Mouse (Mus musculus) limb, embryonic 11.5 days (tissue): ENCODE measurements around the gene Kcnj12. TPM values are rescaled to one million over a fixed set of nuclear protein-coding genes. Genes with fewer than 3 reads are reported as not detected.

Experiments
- ATAC-seq: fragments of 200-750 bp; cut with Nextera tagmentation; 2 replicates; pipeline ENCODE4 v1.8.0; 2017; ENCODE audit warnings: low read depth; ENCODE audit not compliant: insufficient number of reproducible peaks, low FRiP score, low TSS enrichment
- DNase-seq: peaks from one replicate; pipeline ENCODE4 v3.0.0-alpha.2; 2015; ENCODE audit warnings: low spot score
- H3K27ac ChIP-seq: fragments of 300-500 bp; sonication (generic); replicated peaks from 2 replicates; pipeline ENCODE4 v1.5.1; 2014; ENCODE audit warnings: low read depth, mild to moderate bottlenecking, low read length
- H3K27me3 ChIP-seq: fragments of 300-500 bp; sonication (generic); 2 replicates; pipeline ENCODE4 v1.6.1; 2014; ENCODE audit warnings: mild to moderate bottlenecking, low read length, mixed read lengths; ENCODE audit not compliant: control insufficient read depth, insufficient read depth
- H3K36me3 ChIP-seq: fragments of 300-500 bp; sonication (generic); 2 replicates; pipeline ENCODE4 v1.6.1; 2014; ENCODE audit warnings: mild to moderate bottlenecking, low read length, moderate library complexity, mixed read lengths; ENCODE audit not compliant: control insufficient read depth, insufficient read depth
- H3K4me1 ChIP-seq: fragments of 300-500 bp; sonication (generic); 2 replicates; pipeline ENCODE4 v1.6.1; 2014; ENCODE audit warnings: low read length, mixed read lengths; ENCODE audit not compliant: control insufficient read depth, insufficient read depth
- H3K4me2 ChIP-seq: fragments of 300-500 bp; sonication (generic); 2 replicates; pipeline ENCODE4 v1.6.1; 2014; ENCODE audit warnings: low read depth, mild to moderate bottlenecking, moderate library complexity; ENCODE audit not compliant: severe bottlenecking
- H3K4me3 ChIP-seq: fragments of 300-500 bp; sonication (generic); 2 replicates; pipeline ENCODE4 v1.5.1; 2014; ENCODE audit warnings: low read depth, low read length
- H3K9ac ChIP-seq: fragments of 300-500 bp; sonication (generic); 2 replicates; pipeline ENCODE4 v1.6.1; 2014; ENCODE audit warnings: mild to moderate bottlenecking, low read length
- H3K9me3 ChIP-seq: fragments of 300-500 bp; sonication (generic); 2 replicates; pipeline ENCODE4 v1.6.1; 2016; ENCODE audit warnings: low read length; ENCODE audit not compliant: control insufficient read depth
- WGBS: fragments of 180-500 bp; shearing (Covaris S2); extraction: QIAGEN DNeasy Blood & Tissue Kit; methylation state at CpG from one replicate; pipeline ENCODE4 v1.1.7; 2014; 5-methylcytosine and 5-hydroxymethylcytosine counted together
- polyA plus RNA-seq: library from polyadenylated mRNA; unstranded; fragments of >200 nt; fragmentation: Nextera tagmentation; extraction: Ambion mirVana; gene quantifications from 2 replicates; pipeline ENCODE4 v1.2.1, GENCODE M21; 2014

Kcnj12 gene
- polyA plus RNA-seq, 1 experiment from 2014 or later, result 0.08 TPM

GRCm38 (mm10) chr11:61021129-61021528, 1.2 kb upstream of the Kcnj12 start:
- Histone ChIP-seq H3K4me3 (no peak overlapping the region), H3K27ac (no peak overlapping the region), H3K4me2 (no peak overlapping the region), H3K27me3 (peaks cover 49% of the 10 kb centered on the region), H3K36me3 (no peaks in the 10 kb centered on the region), H3K9ac (no peak overlapping the region), H3K4me1 (peaks cover 16% of the 10 kb centered on the region), H3K9me3 (no peaks in the 10 kb centered on the region)
- 68% methylated on average over 5 of the region's 5 CpGs for WGBS
- ATAC-seq (no peak), DNase-seq (no peak)

DNA sequence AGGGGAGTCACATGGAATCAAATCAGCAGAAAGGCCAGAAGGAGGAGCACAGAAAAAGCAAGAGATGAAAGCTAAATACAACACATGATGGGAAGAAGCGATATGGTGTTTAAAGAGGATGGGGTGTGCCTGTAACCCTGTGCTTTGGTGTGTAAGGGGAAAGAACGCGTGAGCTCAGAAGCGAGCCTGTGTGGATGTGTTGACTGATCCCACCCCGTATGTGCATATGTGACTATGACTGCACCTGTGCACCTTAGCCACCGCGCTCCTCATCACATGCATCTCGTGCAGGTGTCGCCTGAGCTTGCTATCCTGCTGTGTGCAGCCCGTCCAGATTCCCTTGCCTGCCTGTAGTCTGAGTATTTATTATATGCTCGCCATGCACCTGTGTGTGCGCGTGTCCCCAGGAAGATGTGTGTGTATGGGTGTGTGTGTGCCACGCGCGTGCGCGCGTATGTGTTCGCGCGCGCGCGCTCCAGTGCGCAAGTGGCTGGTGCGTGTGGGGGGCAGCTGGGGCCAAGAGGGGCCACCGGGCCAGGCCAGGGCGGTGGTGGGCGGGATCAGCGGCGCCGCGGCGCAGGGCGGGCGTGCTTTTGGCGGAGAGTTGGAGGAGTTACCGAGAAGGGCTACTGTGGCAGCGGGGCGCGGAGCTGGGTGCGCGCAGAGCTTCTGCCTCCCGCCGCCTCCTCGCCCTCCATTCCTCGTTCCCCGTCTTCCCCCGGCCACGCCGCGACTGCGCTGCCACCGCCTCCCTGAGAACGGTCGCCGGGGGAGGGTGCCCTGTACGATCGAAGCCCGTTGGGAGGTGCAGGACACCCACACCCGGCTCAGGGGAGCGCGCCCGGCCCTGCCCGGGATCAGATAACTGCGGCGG, 451 bp upstream of the Kcnj12 start:
- H3K9me3 ChIP-seq, result no peaks in the 10 kb centered on the region
- DNase-seq (peak; percentile 54), ATAC-seq (no peak)
- H3K4me2 ChIP-seq, result peak overlapping the region; percentile 99
- peaks cover 13% of the 10 kb centered on the region for H3K4me1 ChIP-seq
- H3K4me3 ChIP-seq, result peak overlapping the region; percentile 60
- H3K36me3 ChIP-seq, result no peaks in the 10 kb centered on the region
- no peak overlapping the region for H3K9ac ChIP-seq
- 2% methylated on average over 63 of the region's 68 CpGs for WGBS
- no peak overlapping the region for H3K27ac ChIP-seq
- H3K27me3 ChIP-seq, result peaks cover 49% of the 10 kb centered on the region

GRCm38 (mm10) chr11:61023416-61024200, 1.2 kb downstream of the Kcnj12 start:
- no peaks in the 10 kb centered on the region for H3K36me3 ChIP-seq
- no peak for ATAC-seq
- no peak overlapping the region for H3K27ac ChIP-seq
- WGBS, result 51% methylated on average over 9 of the region's 9 CpGs
- peak overlapping the region; percentile 60; the same call in 1 of the 2 replicates for H3K4me3 ChIP-seq
- H3K4me2 ChIP-seq, result peak overlapping the region; percentile 99; the same call in 1 of the 2 replicates
- DNase-seq, result no peak
- peaks cover 16% of the 10 kb centered on the region for H3K4me1 ChIP-seq
- no peaks in the 10 kb centered on the region for H3K9me3 ChIP-seq
- peaks cover 49% of the 10 kb centered on the region for H3K27me3 ChIP-seq
- no peak overlapping the region for H3K9ac ChIP-seq

GRCm38 (mm10) chr11:61024388-61024787, 2.0 kb downstream of the Kcnj12 start:
- H3K27ac ChIP-seq, result no peak overlapping the region
- H3K27me3 ChIP-seq, result peaks cover 47% of the 10 kb centered on the region
- WGBS, result 64% methylated on average over 6 of the region's 6 CpGs
- no peak overlapping the region for H3K4me2 ChIP-seq
- H3K36me3 ChIP-seq, result no peaks in the 10 kb centered on the region
- no peaks in the 10 kb centered on the region for H3K9me3 ChIP-seq
- no peak for DNase-seq
- no peak overlapping the region for H3K4me3 ChIP-seq
- ATAC-seq, result no peak
- H3K9ac ChIP-seq, result no peak overlapping the region
- H3K4me1 ChIP-seq, result peaks cover 16% of the 10 kb centered on the region

GRCm38 (mm10) chr11:61024996-61025395, 2.6 kb downstream of the Kcnj12 start:
- Histone ChIP-seq H3K9me3 (no peaks in the 10 kb centered on the region), H3K36me3 (no peaks in the 10 kb centered on the region), H3K4me1 (peaks cover 16% of the 10 kb centered on the region), H3K4me3 (no peak overlapping the region), H3K27ac (no peak overlapping the region), H3K4me2 (no peak overlapping the region), H3K9ac (no peak overlapping the region), H3K27me3 (peaks cover 46% of the 10 kb centered on the region)
- WGBS, result 50% methylated on average over 6 of the region's 6 CpGs
- DNase-seq, result no peak
- ATAC-seq, result no peak

DNA sequence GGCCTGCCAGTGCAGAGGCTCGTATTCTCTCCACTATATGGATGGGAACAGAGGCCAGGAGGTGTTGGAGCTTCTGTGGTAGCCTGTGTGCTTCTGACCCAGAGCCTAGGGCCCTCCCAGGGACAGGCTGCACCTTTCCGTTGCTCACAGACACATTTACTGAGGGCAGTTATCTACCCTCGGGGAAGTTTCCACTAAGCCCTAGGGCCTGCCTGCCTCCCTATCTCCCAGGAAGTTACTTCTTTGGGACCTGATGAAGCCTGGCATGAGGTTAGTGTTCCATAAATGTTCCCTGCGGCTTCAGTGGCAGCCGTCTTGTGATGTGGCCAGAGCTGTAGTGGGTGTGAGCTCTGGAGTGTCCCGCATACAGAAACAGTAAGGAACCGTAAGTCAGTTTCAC, 3.2 kb downstream of the Kcnj12 start:
- Histone ChIP-seq H3K4me2 (no peak overlapping the region), H3K4me3 (no peak overlapping the region)

GRCm38 (mm10) chr11:61026381-61026780, 4.0 kb downstream of the Kcnj12 start:
- WGBS, result 87% methylated on average over 6 of the region's 6 CpGs
- ATAC-seq, result no peak
- Histone ChIP-seq H3K9me3 (no peaks in the 10 kb centered on the region), H3K36me3 (no peaks in the 10 kb centered on the region), H3K4me3 (no peak overlapping the region), H3K27me3 (peaks cover 33% of the 10 kb centered on the region), H3K27ac (no peak overlapping the region), H3K9ac (no peak overlapping the region), H3K4me1 (peaks cover 16% of the 10 kb centered on the region), H3K4me2 (no peak overlapping the region)
- no peak for DNase-seq

More for the DNA sequence above, 3.2 kb downstream of the Kcnj12 start:
- Histone ChIP-seq H3K27ac (no peak overlapping the region), H3K4me1 (peaks cover 16% of the 10 kb centered on the region), H3K9me3 (no peaks in the 10 kb centered on the region), H3K27me3 (peaks cover 41% of the 10 kb centered on the region), H3K9ac (0 out of 2 replicates have a peak overlapping the region, but pooled peaks have one; percentile 17), H3K36me3 (no peaks in the 10 kb centered on the region)
- WGBS, result 65% methylated on average over 7 of the region's 7 CpGs
- DNase-seq, result no peak
- ATAC-seq, result no peak

DNA sequence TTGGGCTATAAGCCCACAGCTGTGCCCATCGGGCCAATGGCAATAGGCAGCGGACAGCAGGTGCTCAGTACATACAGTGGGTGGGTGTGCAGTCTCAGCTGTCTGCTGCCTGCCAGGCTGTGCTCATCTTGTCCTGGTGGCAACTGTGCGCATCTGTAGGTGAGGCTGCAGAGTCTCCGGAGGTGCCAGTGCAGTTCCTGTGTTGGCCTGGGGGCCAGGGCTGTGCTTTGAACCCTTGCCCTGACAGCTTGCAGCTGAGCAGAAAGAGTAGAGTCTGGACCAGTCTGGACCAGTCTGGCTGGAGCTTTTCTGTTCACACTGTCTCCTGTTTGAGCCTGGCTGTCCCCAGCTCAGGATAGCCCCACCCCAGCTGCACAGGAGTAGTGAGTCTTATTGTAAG, 4.8 kb downstream of the Kcnj12 start:
- no peak overlapping the region for H3K4me2 ChIP-seq

More for the DNA sequence above, 4.8 kb downstream of the Kcnj12 start:
- ATAC-seq (no peak), DNase-seq (no peak)
- Histone ChIP-seq H3K36me3 (no peaks in the 10 kb centered on the region), H3K9ac (no peak overlapping the region), H3K27me3 (peaks cover 26% of the 10 kb centered on the region), H3K4me1 (peaks cover 12% of the 10 kb centered on the region), H3K4me3 (no peak overlapping the region), H3K9me3 (no peaks in the 10 kb centered on the region), H3K27ac (no peak overlapping the region)
- WGBS, result 90% methylated on average over 4 of the region's 4 CpGs
